Mouse (Mus musculus): ENCODE data around the gene Wnt7b.
A peak's percentile ranks its signal among the peaks of the same experiment; 100 is the strongest.

Wnt7b gene

DNA sequence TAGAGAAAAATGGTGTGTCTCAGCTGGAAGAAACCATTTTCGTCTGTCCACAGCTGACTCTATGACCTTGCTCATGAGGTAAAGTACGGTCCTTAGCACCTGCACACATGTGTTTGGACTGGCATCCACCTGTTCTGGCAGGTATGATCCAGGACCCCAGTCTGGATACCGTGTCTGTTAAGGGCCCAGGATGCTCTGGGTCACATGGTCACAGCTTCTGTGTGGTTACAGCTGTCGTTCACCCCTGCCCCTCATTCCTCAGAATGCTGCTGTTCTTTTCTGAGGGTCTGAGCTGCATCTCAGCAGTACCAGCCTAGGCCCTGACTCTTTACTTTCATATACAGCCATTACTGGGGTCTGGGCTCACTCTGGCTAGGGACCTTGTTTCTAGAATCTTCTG is 18.9 kb upstream of the Wnt7b start:
- DNase-seq (ENCODE audit: low spot score): no peak

DNA sequence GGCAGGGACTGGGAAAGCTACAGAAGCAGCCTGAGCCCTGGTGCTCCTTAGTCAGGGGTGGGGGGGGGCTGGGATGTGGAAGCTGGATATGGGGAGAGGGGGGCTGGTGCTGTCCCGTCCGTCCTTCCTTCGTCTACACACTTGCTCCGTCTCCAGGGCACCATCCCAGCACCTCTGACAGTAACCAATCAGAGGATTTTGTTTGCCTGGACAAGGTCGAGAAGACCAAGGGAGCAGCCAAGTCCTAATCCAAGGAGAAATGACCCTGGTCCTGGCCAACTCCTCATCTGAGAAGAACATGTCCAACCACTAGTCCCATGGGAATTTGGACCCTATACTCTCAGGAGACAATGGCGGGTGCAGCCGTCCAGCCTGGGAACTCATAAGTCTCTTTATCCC is 18.4 kb upstream of the Wnt7b start:
- no peak for DNase-seq (ENCODE audit: low spot score)

DNA sequence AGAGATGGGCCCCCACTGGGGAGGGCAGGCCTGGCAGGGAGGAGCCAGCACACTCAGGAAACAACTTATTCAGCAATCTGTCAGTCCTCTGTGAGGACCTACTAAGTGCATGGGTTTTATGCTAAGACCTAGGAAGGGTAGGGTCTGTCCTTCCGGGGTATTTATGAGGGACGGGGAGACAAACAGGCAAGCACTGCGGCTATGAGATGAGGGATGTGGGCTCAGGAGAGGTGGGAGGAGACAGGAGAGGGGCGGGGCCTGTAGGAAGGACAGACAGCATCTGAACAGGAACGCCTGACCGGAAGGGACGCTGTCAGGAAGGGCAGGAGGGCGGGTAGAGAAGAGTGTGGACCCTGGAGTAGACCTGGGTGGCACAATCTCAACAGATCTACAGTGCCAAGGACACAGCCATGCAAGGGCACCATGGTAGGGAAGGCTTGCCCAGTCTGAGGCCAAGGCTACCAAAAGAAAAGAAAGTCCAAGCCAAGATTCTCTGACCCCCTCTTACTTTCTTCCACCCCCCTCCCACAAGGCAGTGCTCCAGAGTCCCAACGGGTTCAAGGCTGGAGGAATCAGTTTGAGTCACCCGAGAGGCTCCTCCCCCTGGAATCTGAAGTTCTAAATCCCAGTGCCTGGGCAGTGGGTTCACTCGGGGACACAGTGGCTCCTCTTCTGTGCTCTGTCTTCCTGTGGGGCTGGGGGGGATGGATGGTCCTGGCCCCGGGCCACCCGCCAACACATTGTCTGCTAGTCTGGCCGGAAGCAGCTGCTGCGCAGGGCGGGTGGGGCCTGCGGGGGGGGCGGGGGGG is 17.8 kb upstream of the Wnt7b start:
- peak; percentile 80 for DNase-seq (ENCODE audit: low spot score)

DNA sequence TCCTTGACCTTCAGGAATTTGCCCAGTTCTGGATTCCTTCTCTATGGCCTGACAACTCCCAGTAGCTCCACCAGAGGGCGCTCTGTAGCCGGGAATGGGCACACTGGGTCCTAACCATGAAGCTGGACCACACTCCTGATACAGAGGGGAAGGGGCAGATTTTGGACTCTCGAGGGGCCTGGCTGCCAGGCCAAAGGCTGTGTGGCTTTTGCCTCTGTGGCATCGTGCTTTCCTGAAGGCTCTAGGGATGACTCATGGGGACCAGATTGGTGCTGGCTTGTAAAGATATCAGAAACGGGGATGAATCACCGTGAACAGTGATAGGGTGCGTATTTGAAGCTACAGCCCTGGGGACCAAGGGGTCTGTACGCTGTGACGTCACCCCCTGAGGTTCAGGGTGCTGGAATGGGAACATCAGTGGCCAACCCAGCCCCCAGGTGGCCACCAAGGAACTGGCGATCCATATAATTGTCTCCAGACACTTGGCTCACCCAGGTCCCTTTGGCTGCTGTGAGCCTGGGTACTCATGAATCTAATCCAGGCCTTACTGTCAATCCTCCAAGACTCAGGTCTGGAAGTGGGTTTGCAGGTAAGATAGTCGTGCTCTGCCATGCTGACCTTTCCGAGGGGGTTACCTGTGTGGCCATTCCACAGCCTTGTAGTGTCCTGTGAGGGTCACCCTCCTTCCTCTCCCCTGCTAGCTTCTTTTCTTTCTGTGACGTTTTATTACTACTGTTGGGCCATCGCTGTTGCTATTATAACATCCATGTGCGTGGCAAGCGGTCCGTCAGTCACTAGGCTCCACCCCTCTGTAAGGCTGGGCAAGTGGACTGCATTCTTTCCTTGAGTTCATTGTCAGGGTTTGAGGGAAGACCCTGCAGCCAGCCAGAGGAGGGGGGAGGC is 17.0 kb upstream of the Wnt7b start:
- DNase-seq (ENCODE audit: low spot score): peak; percentile 76

- DNase-seq (ENCODE audit: low spot score): no peak
Measured at GRCm38 (mm10) chr15:85598443-85598842, 16.2 kb upstream of the Wnt7b start.

GRCm38 (mm10) chr15:85597403-85597802 is 15.1 kb upstream of the Wnt7b start:
- DNase-seq (ENCODE audit: low spot score): no peak

- DNase-seq (ENCODE audit: low spot score): no peak
Measured at GRCm38 (mm10) chr15:85592674-85593073, 10.4 kb upstream of the Wnt7b start.

DNA sequence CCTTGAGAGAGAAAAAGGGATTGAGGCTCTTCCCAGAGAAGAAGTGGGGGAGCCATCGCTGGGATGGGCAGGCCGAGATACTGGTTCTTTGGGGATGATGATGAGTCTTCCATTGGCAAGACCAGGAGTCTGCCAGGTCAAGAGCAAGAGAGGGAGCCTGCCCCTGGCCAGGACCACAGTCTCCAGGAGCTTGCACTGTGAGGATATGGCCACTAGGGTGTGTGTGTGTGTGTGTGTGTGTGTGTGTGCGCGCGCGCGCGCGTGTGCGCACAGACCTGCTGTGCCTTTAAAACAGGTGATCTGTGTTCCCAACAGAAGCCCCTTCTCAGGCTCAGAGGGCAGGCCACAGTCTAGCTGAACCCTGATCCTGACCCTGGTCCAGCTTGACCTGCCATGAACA is 8.6 kb upstream of the Wnt7b start:
- no peak for DNase-seq (ENCODE audit: low spot score)

DNA sequence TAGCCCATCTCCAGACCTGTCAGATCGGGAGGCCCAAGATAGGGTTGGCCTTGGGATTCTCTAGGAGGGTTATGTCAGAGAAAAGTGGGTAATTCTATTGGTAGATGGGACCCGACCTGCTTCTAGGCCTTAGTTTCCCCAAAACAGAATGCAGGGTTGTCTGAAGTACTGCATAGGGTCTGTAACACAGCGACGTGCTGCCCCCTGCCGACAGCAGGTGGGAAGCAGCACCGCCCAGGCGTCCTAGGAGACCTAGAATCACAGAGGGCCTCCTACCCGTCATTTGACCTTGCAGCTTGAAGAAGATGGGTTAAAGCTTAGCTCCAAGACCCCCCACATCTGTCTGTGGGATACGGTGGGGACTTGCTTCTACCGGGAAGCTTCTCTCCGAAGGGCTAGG is 1.2 kb upstream of the Wnt7b start:
- DNase-seq (ENCODE audit: low spot score): peak; percentile 73

GRCm38 (mm10) chr15:85583024-85583423 is 751 bp upstream of the Wnt7b start:
- peak; percentile 86 for DNase-seq (ENCODE audit: low spot score)

DNA sequence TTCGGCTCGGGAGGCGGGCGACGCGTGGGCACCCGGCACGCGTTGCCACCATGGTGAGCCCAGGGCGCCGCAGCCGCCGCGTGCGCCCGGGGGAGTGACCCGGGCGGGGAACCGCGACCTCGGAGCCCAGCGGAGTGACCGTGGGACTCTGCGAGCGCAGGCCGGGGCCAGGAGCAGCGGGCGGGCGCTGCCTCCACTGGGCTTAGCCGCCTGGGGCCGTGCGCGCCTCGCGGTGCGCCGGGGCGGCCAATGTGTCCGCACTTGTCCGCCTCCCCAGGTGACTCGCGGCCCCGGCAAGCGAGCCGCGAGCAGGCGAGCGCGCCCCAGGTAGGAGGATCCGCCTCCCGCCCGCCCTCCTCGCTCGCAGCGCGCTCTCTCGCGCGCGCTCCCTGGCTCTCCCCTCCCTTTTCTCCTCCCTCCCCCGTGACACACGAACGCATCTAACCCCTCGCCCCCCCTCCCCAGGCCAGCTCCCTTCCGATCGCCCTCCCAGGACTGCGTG is 659 bp downstream of the Wnt7b start:
- DNase-seq (ENCODE audit: low spot score): peak; percentile 53

DNA sequence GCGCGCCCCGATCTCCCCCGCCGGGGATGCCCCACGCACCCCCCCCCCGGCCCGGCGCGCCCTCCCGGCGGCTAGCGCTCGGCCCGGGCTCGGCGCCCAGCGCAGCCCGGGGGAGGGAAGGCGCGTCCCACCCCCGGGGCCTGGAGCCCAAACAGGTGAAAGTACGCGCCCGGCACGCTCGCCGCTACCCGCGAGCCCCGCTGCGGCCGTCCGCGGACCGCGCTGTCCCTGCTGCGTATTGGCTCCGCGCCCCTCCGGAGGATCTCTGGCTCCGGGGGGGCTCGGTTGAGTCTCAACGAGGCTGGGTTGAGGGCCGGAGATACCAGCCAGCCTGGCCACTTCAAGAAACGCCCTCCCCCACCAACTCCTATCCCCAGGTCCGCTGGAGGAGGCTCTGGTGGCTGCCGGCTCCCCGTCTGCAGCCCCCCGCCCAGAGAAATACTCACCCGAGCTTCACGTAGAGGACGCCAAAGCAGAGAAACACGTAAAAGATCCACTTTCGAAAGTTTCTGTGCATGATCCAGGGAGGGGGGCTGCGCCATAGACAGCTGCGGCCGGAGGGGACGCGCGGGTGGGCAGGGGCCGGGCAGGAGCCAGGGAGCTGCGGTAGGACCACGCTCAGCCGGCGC is 1.2 kb downstream of the Wnt7b start:
- DNase-seq (ENCODE audit: low spot score): peak; percentile 24

- DNase-seq (ENCODE audit: low spot score): peak; percentile 67
Measured at GRCm38 (mm10) chr15:85580483-85580882, 1.8 kb downstream of the Wnt7b start.

DNA sequence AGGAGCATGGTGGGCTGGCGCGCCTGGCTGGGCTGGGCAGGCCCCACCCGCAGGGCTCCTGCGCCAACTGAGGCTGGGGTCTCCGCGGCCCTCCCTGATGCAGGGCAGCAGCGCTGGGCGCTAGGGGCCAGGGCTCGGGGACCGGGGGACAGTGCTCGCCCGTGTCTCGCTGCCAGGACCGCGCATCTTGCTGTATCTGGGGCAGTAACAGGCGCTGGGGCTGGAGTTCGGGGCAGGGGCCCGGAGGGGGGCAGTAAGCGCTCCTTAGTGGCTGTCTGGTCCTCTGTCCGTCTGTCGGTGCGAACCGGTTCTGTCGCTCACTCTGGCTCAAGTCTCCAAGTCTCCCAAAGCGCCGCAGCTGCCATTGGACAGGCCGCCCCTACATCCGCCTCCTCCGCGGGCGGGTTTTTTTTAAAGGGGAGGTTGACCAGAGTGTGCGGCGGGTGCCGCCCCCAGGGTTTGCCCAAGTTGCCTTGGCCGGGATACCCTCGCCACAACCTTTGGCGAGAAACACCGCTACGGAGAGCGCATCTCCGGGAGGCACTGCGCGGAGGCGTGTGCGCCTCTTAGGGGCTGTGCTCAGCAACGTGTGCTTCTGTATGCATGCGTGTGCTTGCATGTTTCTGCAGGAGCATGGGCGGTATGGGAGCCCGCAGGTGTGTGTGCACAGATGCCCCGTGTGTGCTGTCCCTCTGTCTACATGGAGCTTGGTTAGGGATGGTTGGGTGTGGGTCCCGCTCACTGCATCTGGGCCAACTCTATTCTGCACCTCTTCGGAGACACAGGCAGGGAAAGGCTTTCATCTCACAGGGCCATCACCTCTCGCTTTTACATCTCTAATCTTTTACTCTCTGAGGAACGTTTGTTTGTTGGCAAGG is 4.5 kb downstream of the Wnt7b start:
- peak; percentile 32 for DNase-seq (ENCODE audit: low spot score)

DNA sequence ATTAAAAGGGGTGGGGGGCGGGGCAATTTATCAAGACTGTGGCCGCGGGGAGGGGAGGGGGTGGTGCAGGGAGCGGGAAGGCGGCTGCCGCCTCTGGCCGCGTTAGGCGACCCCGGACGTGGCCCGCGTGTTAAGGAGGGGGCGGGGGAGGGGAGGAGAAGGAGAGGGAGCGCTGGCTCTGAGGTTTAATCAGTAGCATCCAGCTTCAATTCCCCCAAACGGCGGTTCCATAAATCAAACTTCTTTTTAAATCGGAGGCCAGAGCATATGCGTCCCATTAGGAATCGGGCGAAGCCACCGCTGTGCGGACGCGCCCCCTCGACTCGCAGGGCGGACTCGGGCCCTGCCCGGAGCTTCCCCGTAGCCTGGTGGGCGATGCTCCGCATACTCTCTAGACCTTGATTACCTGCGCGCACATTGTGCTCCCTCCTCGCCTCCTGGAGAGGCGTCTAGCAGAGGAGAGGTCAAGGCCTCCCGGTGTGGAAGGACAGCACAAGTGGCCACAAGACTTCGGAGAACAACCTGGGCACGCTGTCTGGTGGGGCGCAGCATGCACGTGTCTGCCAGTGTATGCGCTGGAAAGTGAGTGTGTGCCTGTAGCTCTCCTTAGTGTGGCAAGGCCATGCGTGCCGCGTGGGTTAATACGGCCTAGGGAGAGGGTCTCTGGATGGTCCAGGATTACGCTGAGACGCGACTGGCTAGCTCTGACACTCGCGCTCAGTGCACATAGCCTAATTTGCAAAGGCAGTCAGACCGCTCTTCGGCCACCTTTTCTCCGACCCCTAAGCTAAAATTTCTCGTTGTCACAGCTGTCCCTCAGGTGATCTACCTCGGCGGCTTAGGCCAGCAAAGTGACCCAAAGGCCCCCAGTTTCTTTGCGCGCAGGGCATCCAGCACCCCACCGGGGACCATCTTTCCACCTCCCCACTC is 5.5 kb downstream of the Wnt7b start:
- no peak for DNase-seq (ENCODE audit: low spot score)

DNA sequence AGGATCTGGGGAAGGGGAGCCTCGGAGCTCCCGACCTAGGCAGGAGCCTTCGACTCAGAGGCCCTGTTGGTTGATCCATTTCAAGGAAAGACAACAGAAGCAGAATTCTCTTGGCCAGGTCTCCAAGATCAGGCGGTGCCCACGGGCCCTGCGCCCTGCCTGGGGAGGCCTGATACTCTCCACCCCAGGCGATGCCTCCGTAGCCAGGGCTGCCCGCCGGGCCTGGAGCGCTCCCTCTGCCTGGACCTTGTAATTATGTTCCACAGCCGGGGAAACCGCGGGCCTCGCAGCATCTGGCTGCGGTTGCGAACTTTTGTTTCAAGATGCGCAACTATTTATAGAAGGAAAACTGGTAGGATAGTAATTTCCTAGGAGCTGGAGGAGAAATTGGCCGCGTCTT is 6.2 kb downstream of the Wnt7b start:
- no peak for DNase-seq (ENCODE audit: low spot score)

DNA sequence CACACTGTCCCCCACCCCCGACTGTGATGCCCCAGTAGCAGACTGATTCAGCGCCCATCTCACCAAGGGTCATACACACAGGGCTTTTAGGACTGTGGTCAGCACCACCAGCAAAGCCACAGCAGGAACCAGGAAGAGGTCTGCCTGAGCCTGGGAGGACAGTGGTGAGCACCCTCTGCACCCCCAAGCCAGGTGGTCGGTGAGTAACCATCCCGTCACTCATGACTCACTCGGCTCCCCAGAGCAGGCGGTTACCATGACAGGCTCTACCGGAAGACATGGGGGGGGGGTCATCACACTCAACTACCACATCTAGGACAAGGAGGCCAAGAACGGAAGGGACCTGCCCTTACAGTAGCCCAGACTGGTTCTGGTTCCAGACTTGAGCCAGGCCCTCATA is 7.7 kb downstream of the Wnt7b start:
- peak; percentile 34 for DNase-seq (ENCODE audit: low spot score)

GRCm38 (mm10) chr15:85574086-85574485 is 8.2 kb downstream of the Wnt7b start:
- DNase-seq (ENCODE audit: low spot score): no peak

GRCm38 (mm10) chr15:85572619-85573254 is 9.5 kb downstream of the Wnt7b start:
- no peak for DNase-seq (ENCODE audit: low spot score)

Measured in urinary bladder, postnatal 14 days (tissue).